Mouse (Mus musculus): Measurements from ENCODE around the gene Zfp217. TPM values are rescaled to one million over a fixed set of nuclear protein-coding genes. Genes with fewer than 3 reads are reported as not detected.
A peak's percentile ranks its signal among the peaks of the same experiment; 100 is the strongest.

Zfp217 gene
- polyA plus RNA-seq, 1 experiment = 80.0 TPM

DNA sequence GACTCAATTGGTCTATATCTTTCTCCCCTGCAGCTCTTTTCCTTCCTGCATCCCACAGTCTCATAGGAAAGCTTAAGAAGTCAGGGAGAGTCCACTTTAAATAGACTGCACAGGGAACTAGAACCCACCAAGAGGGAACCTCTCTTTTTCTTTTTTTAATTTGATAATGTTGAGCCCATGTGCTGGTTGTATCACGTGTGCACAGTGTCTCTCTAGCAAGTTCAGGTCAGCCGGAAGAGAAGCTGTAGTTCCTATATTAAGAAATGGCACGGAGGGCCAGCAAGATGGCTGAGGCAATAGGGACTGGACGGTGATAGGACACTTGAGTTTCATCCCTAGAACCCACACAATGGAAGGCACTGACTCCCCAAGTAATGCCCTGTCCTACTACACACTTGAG, 11.1 kb upstream of the Zfp217 start:
- Histone ChIP-seq H3K36me3 (ENCODE audit: control insufficient read depth, insufficient read depth, low read length) (no peaks in the 10 kb centered on the region), H3K27me3 (ENCODE audit: control insufficient read depth, insufficient read depth, low read length) (no peaks in the 10 kb centered on the region), H3K4me3 (ENCODE audit: control insufficient read depth, low read depth, low read length) (no peak overlapping the region), H3K4me1 (ENCODE audit: control insufficient read depth, insufficient read depth, low read length) (peaks cover 3% of the 10 kb centered on the region; the same call in 1 of the 2 replicates), H3K27ac (ENCODE audit: control insufficient read depth, insufficient read depth, low read depth, low read length) (no peak overlapping the region)
- TF ChIP-seq CTCF (IDR thresholded peaks at IDR 0.05; ENCODE audit: control insufficient read depth, insufficient read depth, insufficient replicate concordance, low read depth, low read length) (no peak), POLR2A (IDR thresholded peaks at IDR 0.05; ENCODE audit: control insufficient read depth, low read depth, low read length) (no peak)

DNA sequence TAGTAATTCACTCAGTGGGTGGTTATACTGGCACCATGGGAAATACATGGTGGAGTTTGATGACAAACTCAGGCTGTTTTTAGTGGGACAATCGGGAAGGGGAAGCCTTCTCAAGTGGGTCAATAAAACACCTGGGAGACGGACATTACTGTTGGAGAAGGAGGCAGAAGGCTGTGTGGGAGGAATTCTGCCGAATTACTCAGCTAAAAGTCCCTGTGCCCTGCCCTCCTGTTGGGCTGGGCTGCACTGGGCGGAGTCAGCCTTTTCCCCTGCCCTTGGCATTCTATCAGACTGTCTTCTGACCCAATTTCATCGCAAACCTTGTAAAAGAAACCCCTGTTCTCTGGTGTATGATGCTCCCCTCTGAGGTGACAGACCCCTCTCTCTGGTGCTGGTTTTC, 10.3 kb upstream of the Zfp217 start:
- TF ChIP-seq CTCF (IDR thresholded peaks at IDR 0.05; ENCODE audit: control insufficient read depth, insufficient read depth, insufficient replicate concordance, low read depth, low read length) = no peak
- TF ChIP-seq POLR2A (IDR thresholded peaks at IDR 0.05; ENCODE audit: control insufficient read depth, low read depth, low read length) = no peak
- Histone ChIP-seq H3K4me1 (ENCODE audit: control insufficient read depth, insufficient read depth, low read length) (peaks cover 6% of the 10 kb centered on the region; the same call in 1 of the 2 replicates), H3K27me3 (ENCODE audit: control insufficient read depth, insufficient read depth, low read length) (no peaks in the 10 kb centered on the region), H3K27ac (ENCODE audit: control insufficient read depth, insufficient read depth, low read depth, low read length) (no peak overlapping the region), H3K36me3 (ENCODE audit: control insufficient read depth, insufficient read depth, low read length) (no peaks in the 10 kb centered on the region), H3K4me3 (ENCODE audit: control insufficient read depth, low read depth, low read length) (no peak overlapping the region)

DNA sequence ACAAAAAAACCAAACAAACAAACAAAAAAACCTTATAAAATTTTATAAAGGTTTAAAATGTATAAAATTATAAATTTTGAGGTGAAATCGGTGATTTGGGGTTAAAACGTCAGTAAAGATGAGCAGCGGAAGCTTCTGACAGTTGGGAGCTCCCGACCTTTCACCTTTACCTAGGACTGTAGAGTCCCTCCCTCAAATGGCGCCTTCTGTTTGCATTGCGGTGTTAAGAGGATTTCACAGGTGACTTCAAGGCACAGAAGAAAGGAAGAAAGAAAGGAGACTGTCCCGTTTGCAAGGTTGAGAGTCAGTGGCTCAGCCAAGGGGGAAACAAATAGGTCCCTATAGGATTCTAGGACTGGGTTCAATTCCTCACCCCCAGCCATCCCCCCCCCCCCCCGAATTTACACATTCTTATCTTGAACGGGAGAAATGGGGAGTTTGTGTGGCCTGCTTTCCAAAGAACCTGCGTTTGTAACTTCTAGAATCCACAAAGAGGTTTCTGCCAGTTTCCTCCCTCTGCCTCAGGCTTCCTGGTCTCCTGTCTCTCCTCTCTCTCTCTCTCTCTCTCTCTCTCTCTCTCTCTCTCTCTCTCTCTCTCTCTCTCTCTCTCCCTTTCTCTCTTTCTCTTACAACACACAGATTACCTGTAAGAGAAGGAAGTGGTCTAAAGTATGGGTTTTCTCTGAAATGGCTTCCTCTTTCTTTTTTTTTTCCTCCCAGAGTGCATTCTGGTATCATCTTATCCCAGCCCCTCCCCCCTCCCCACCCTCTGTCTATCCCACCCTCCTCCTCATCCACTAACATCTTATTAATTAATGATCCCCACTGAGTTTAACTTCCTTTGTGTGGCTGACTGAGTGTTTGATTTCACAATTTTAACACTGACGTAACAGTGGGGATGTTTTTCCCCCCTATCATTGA, 9.6 kb upstream of the Zfp217 start:
- Histone ChIP-seq H3K4me1 (ENCODE audit: control insufficient read depth, insufficient read depth, low read length) (peaks cover 7% of the 10 kb centered on the region; the same call in 1 of the 2 replicates), H3K27ac (ENCODE audit: control insufficient read depth, insufficient read depth, low read depth, low read length) (no peak overlapping the region), H3K4me3 (ENCODE audit: control insufficient read depth, low read depth, low read length) (no peak overlapping the region), H3K36me3 (ENCODE audit: control insufficient read depth, insufficient read depth, low read length) (no peaks in the 10 kb centered on the region), H3K27me3 (ENCODE audit: control insufficient read depth, insufficient read depth, low read length) (no peaks in the 10 kb centered on the region)
- TF ChIP-seq POLR2A (IDR thresholded peaks at IDR 0.05; ENCODE audit: control insufficient read depth, low read depth, low read length) (no peak), CTCF (IDR thresholded peaks at IDR 0.05; ENCODE audit: control insufficient read depth, insufficient read depth, insufficient replicate concordance, low read depth, low read length) (no peak)

DNA sequence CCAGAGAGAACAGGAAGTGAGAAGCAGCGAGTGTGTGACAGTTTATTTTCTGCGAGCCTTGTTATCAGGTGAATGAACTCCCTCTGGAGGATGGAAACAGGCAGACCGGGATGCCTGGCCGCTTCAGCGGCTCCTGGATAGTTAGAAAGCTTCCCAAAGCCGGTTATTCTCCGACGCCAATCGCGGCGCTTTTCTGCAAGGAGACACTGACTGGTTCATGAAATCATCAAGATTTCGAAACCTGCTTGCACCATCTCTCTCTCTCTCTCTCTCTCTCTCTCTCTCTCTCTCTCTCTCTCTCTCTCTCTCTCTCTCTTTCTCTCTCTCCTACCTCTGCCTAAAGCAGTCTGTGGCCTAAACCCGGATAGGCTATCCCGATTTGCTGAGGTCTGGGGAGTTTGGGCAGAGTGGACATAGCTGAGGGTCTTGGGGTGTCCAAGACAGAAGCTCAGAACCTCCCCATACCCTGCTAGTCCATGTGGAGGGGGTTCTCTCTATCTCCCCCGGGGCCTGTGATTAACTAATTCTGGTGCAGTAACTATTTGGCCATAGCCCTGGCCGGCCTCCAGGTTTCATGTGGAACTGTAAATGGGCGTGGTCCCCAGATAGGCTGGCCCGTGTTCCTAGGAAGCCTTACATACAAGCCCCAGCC, 7.3 kb upstream of the Zfp217 start:
- H3K4me1 ChIP-seq (ENCODE audit: control insufficient read depth, insufficient read depth, low read length) = peaks cover 7% of the 10 kb centered on the region; the same call in 1 of the 2 replicates
- no peak overlapping the region; the same call in 1 of the 2 replicates for H3K27ac ChIP-seq (ENCODE audit: control insufficient read depth, insufficient read depth, low read depth, low read length)

DNA sequence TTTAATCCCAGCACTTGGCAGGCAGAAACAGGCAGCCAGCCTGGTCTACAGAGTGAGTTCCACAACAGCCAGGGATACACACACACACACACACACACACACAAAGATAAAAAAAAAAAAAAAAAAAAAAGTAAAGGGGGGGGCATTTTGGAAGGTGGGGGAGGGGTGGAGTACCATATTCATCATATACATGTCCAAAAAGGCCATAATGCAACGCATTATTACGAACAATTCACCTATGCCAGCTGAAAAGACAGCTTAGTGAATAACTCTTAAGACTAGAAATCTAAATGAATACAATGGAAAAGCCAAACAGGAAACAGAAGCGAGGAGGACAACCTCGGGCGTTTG, 6.8 kb upstream of the Zfp217 start:
- no peak for TF ChIP-seq CTCF (IDR thresholded peaks at IDR 0.05; ENCODE audit: control insufficient read depth, insufficient read depth, insufficient replicate concordance, low read depth, low read length)
- no peaks in the 10 kb centered on the region for H3K36me3 ChIP-seq (ENCODE audit: control insufficient read depth, insufficient read depth, low read length)
- H3K27ac ChIP-seq (ENCODE audit: control insufficient read depth, insufficient read depth, low read depth, low read length) = no peak overlapping the region
- no peaks in the 10 kb centered on the region for H3K27me3 ChIP-seq (ENCODE audit: control insufficient read depth, insufficient read depth, low read length)
- peak overlapping the region; percentile 51 for H3K4me3 ChIP-seq (ENCODE audit: control insufficient read depth, low read depth, low read length)
- peaks cover 7% of the 10 kb centered on the region; the same call in 1 of the 2 replicates for H3K4me1 ChIP-seq (ENCODE audit: control insufficient read depth, insufficient read depth, low read length)

More for the DNA sequence above, 7.3 kb upstream of the Zfp217 start:
- Histone ChIP-seq H3K36me3 (ENCODE audit: control insufficient read depth, insufficient read depth, low read length) (no peaks in the 10 kb centered on the region), H3K27me3 (ENCODE audit: control insufficient read depth, insufficient read depth, low read length) (no peaks in the 10 kb centered on the region), H3K4me3 (ENCODE audit: control insufficient read depth, low read depth, low read length) (peak overlapping the region; percentile 51)
- TF ChIP-seq POLR2A (IDR thresholded peaks at IDR 0.05; ENCODE audit: control insufficient read depth, low read depth, low read length) = no peak
- TF ChIP-seq CTCF (IDR thresholded peaks at IDR 0.05; ENCODE audit: control insufficient read depth, insufficient read depth, insufficient replicate concordance, low read depth, low read length) = no peak

DNA sequence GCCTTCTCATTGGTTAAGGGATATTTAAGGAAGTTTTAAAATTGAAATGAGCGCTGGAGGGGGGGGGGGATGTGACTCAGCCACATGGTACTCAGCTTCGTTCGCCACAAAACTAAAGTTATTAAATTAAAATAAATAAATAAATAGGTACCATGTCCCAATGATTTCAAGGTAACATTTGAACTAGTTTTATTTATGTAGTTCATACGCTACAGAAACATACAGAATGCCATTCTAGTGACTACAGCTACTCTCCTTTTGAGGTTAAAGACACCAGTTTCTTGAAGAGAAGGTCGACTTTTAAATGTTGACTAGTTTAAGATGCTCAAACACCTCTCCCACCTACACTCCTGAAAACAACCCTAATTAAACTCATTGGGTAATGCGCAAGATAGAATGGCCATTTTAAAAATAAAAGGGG, 6.4 kb upstream of the Zfp217 start:
- peaks cover 7% of the 10 kb centered on the region; the same call in 1 of the 2 replicates for H3K4me1 ChIP-seq (ENCODE audit: control insufficient read depth, insufficient read depth, low read length)
- H3K27ac ChIP-seq (ENCODE audit: control insufficient read depth, insufficient read depth, low read depth, low read length) = no peak overlapping the region
- TF ChIP-seq POLR2A (IDR thresholded peaks at IDR 0.05; ENCODE audit: control insufficient read depth, low read depth, low read length) = no peak
- no peak for TF ChIP-seq CTCF (IDR thresholded peaks at IDR 0.05; ENCODE audit: control insufficient read depth, insufficient read depth, insufficient replicate concordance, low read depth, low read length)
- no peaks in the 10 kb centered on the region for H3K27me3 ChIP-seq (ENCODE audit: control insufficient read depth, insufficient read depth, low read length)
- H3K4me3 ChIP-seq (ENCODE audit: control insufficient read depth, low read depth, low read length) = no peak overlapping the region
- no peaks in the 10 kb centered on the region for H3K36me3 ChIP-seq (ENCODE audit: control insufficient read depth, insufficient read depth, low read length)

All from testis, adult 2 months (tissue).